Mouse (Mus musculus) heart, postnatal 36 days (tissue): Measurements from ENCODE around the gene Abcc6. TPM values are rescaled to one million over a fixed set of nuclear protein-coding genes. Genes with fewer than 3 reads are reported as not detected.

Experiments used
- DNase-seq, 2 experiments: peaks; one replicate each; pipeline ENCODE4 v3.0.0; 2021 to 2022
- intact Hi-C: fragments of 180-260 bp; cut with DNase I; formaldehyde crosslinking; loops from one replicate; pipeline ENCODE4 v1.15.1; 2025
- total RNA-seq, 2 experiments: library from RNA; stranded (reverse); gene quantifications; 2 replicates each; pipeline ENCODE4 v1.2.3; 2021

Abcc6 gene
- total RNA-seq: not detected

DNA sequence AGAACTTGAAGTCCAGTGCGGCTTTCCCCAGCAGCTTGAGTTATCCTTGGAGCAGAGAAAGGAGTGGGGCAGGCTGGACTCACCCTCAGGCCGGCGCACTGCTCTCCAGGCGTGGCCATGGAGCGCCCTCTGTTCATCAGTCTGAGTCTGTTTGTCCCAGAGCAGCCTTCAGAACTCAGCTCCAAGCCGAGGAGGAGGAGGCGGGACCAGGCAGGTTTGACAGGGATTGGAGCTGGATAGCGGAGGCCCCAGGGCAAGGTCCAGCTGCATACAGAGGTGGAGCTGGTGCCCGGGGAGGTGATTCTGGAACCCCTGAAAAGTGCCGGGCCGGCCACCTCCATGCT is at the start of gene Abcc6:
TSS of gene Abcc6 (minus strand) at position 158 of the 344 bp plus-strand sequence.
- DNase-seq: no peak
- intact Hi-C loops: loop anchor here (10.0 kb wide), 1 partner anchor 1725 kb away; the partner anchor contains the start of gene Clec11a

DNA sequence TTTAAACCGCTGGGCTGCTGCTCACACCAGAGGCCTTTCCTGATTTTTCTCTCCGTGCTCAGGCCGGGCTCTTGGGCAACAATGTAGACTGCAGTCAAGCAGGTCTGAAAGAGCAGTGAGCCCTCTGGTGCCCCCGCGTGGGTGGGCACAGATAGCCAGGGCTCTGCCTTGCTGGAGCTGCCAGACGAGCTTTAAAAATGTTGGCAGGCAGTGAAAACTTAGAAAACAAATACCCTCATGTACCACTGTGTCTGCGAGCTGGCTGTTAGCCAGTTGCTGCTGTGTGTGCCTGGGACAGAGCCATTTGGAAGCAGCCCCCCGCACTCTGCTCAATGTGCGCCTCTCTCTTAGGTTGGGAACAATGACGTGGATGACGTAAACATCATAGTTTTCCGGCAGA is 47.6 kb upstream of the Abcc6 start:
- intact Hi-C loops: no loop called here
- DNase-seq: no peak

DNA sequence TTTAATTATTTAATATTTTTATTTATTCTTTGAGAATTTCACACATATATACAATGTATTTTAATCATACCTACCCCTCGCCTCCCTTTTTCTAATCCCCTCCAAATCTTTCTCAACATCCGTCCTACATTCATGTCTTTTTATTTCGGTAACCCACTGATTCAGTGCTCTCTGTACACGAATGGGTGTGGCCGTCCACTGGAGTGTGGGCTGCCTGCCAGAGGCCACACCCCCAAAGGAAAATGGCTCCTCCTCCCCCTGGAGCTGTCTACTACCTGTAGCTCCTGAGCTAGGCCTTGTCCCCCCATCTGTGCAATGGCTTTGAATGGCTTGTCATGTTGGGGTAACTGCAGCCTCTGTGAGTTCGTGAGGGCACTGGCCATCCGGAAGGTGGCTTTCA is 46.7 kb upstream of the Abcc6 start:
- intact Hi-C loops: no loop called here

DNA sequence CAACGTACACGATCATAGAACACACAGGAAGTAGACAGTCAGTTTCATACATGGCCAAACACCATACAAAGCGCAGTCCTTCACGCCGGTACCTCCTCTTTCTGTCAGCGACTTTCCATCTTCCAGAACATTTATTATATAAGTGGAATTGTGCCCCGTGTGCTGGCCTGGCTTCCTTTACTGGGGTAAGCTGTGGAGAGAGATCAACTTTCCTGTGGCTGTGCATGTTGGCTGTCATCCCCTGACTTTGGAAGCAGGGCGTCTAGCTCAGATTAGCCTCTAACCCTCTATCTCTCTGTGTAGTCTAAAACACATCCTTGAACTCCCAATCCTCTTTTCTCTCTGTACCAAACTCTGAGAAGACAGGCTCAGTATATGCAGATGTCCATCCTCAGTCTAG is 38.7 kb upstream of the Abcc6 start:
- DNase-seq: no peak
- intact Hi-C loops: no loop called here

More for the DNA sequence above, 46.7 kb upstream of the Abcc6 start:
- DNase-seq: no peak

DNA sequence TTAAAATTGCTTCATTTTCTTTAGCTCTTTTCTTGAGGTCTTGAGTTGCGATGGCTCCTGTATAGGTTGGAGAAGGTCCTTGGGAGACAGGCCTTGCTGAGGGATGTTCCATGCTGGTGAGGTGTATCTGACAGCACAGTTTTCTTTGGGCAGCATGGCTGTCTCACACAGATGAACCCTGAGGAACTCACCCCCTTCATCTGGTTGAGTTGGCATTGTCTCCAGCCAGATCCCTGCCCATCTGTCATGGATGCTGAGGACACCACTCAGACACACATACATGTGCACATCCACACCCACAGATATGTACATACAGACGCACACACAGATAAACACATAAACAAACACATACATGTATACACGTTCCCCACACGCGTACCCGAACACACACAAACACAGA is 33.2 kb upstream of the Abcc6 start:
- DNase-seq: no peak
- intact Hi-C loops: no loop called here

DNA sequence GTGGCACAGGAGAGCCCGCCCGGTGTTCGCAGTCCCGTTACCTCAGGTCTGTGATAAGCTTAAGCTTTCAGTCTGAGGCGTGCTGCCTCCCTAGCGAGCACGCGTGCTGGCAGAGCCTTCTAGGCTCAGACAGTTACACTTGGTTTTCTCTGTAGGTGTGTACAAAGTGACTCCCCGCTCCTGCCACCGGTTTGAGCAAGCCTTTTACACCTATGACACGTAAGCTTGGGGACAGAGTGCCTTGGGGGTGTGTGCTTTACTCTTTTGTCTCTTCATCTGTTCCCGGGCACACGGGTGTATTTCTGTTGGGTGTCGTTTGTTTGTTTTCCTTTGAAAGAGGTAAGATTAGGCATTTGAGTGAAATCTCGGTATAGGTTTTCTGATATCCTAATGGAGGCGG is 31.5 kb upstream of the Abcc6 start:
- DNase-seq: no peak
- intact Hi-C loops: no loop called here

DNA sequence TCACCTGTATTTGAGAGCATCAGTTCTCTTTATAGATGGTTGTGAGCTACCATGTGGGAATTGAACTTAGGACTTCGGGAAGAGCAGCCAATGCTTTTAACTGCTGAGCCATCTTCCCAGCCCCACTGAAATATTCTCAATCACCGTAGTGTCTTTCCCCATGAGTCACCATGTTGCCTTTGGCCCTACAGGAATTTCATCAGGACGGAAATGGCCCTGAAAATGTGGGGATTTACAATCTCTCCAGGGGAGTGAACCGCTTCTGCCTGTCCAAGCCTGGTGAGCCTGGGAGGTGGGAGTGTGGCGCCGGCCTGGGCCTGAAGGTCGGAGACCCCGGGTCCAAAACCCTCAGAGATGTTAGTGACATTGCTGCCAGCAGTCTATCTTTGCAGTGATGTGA is 30.6 kb upstream of the Abcc6 start:
- no peak for DNase-seq
- intact Hi-C loops: no loop called here

DNA sequence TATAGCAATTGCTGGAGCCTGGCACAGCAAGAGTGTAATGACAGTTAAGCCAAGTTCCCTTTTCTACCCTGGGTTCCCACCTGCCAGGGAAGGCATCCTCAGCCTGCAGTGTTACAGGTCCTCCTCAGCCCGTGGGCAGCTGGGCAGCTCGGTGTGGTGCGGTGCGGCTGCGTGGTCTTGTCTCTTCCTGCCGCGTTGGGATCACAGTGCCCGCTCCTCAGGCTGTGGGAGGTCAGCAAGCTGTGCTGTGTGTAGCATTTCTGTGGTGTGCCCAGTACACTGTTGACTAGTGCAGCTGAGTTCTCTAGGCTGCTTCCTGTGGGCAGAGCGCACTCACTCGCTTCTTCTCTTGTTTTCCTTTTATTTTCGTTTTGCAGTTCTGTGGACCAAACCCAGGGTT is 28.8 kb upstream of the Abcc6 start:
- intact Hi-C loops: no loop called here
- DNase-seq: no peak

DNA sequence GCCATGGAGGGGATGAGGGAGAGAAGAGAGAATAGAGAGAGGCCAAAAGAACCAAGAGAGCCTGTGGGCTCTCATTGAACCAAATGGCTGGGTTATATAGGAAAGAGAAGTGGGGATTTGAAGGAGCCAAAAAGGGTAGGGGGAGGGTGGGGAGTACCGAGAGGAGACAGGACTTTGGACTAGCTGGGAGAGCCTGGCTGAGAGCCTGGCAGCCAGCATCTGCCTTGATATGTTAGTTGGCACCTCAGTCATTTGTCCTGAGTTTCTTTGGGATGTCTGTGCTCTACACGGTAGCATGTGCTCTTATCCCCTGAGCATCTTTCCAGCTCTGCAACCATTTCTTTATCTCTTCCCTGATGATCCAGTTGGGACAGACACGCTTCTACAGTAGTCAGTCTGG is 23.5 kb upstream of the Abcc6 start:
- intact Hi-C loops: no loop called here
- no peak for DNase-seq

DNA sequence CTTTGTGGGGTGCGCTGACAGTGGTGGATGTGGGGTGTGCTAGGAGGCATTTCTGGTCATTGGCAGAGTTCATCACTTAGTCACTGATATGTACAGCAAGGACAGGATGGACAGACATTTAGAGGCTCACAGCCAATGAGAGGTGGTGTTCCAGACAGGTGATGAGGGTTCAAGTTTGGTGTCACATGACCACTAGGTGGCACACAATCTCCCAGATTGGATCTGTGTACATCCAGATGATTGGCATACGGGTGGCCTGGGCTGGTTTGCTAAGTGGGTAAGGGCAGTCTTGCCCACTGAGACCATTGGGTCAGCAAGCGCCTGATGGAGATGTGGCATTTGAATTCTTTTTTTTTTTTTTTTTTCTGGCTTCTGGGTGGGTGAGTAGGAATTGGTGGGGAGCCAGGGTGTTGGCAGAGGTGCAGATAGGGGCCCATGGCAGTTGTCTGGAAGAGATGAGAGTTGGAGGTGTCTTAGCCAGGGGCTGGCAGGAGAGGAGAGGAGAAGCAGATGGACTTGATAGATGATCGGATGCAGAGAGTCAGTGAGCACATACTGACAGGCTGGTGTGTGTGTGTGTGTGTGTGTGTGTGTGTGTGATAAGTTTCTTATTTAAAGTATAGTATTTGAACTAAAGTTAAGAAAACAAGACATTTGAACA is 22.2 kb upstream of the Abcc6 start:
- intact Hi-C loops: no loop called here
- DNase-seq: no peak

DNA sequence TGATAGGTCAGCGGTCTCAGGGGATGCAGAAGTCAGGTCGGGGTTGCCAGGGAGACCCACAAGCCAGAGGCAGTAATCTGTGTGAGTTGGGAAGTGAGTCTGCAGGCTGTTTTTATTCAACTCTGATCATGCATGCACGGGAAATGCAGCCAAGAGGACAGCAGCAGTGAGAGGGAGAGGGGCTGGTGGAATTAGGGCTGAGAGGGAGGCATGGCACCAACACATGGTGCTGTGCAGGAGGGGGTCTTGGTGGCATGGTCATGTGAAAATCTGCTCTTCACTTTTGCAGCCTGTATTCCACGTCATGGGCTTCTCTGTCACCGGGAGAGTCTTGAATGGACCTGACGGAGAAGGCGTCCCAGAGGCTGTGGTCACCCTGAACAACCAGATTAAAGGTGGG is 19.9 kb upstream of the Abcc6 start:
- intact Hi-C loops: no loop called here

DNA sequence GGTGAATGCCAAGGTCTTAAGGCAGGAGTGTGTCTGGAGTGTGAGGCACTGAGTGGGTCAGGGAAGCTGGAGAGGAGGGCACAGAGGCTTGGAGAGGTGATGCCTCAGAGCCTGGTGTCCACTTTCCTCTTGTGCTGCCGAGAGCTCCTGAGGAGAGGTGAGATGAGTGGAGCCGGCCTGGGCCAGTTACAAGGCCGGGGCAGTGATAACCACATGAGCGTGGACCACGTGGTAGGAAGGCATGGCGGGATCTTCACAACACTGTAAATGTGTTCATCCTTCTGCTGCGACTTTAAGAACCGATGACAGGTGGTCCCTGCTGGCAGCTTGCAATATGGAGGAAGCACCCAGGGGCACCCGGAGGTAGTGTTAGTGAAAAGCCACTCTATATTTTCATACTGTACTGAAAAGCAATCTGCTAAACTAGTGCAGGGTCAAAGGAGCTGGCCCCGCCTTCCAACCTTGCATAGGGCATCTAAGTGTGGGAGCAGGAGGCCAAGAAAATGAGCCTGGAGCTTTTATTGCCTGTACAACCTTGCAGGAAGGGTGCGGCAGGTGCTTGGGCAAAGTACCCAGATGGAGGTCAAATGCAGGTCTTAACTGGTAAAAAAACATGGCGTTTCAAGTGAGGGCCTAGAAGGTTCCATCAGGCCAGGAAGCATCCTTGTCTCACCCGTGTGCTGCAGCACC is 17.9 kb upstream of the Abcc6 start:
- intact Hi-C loops: no loop called here
- no peak for DNase-seq

More for the DNA sequence above, 19.9 kb upstream of the Abcc6 start:
- no peak for DNase-seq

DNA sequence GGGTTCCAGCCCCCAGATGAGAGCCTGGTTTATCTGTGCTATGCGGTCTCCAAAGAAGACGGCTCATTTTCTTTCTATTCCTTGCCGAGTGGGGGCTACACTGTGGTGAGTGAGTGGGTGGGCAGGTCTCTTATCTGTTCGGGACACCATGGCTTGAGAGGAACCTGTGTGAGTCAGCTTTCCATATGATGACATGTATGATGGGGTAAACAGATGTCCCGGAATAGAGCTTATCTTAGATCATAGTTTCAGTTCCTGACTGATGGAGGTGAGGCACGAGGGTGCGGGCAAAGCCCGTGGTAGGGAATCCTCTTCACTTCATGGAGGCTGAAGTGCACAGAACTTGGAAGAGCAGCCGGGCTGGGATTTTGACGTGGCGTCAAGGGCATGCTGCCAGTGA is 15.8 kb upstream of the Abcc6 start:
- no peak for DNase-seq
- intact Hi-C loops: no loop called here

DNA sequence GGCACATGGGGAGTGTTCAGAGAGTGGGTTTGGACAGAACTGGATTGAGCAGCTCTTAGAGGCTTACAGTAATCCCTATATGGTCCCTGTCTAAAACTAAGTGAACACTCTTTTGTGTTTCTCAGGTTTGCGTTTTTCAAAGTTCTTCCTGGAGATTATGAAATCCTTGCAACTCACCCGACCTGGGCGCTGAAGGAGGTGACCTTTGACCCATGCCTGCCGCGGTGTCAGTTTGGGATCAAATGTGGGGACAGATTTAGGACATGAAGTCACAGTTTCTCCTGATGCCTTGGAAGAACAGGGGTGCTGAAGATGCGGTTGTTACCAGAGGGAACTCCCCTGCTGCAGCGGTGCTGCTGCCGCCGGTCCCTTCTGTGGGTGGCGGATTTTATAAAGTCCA is 14.0 kb upstream of the Abcc6 start:
- intact Hi-C loops: no loop called here
- no peak for DNase-seq

DNA sequence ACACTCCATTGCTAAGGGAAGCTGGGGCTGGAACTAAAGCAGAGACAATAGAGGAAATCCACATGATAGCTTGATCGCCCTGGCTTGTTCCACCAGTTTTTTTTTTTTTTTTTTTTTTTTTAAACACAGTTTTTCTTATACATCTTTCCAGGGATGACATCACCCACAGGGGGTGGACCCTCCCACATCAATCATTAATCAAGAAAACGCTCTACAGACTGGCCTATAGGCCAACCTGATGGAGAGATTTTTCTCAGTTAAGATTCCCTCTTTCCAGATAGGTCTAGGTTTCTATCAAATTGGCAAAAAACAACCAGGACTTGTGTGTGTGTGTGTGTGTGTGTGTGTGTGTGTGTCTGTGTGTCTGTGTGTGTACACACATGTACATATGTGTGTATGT is 9.8 kb upstream of the Abcc6 start:
- DNase-seq: no peak
- intact Hi-C loops: loop anchor here (10.0 kb wide), 1 partner anchor 1735 kb away; the partner anchor contains the start of gene Clec11a

DNA sequence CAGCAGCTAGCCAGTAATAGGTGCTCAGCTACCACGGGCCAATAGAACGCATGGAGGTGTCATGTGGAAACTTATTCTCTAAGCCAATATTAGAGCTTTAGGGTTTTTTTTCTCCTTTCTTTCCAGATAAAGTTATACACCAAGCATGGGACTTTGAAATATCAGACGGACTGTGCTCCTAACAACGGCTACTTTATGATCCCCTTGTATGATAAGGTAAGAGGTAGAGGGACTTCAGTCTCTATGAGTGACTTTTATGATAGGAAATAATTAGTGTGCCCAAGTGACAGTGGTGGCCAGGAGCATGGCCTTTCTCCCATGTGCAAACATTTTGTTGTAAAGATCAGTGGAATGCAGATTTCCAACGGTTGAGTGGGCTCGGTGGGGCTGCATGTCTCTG is 7.3 kb upstream of the Abcc6 start:
- intact Hi-C loops: loop anchor here (10.0 kb wide), 1 partner anchor 1733 kb away; the partner anchor contains the start of gene Clec11a
- DNase-seq: no peak

DNA sequence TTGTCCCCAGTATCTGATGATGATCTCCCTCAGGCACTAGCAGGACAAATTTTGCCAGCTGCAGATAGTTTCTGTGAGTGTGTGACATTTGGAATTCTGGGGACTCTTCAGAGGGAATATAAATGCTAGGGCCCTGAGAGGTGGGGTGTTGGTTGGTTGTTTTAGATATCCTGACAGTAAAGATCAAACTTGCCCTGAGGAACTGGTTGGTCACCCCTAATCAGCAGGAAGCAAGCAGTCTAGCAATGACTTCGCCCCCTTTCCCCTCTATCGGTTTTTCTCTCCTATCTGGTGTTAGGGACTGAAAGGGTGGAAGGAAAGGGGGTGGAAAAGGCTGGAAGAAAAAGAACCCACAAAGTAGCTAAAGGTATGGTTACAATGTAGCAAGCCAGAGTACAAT is 5.4 kb upstream of the Abcc6 start:
- intact Hi-C loops: loop anchor here (10.0 kb wide), 1 partner anchor 1731 kb away; the partner anchor contains the start of gene Clec11a
- DNase-seq: no peak

DNA sequence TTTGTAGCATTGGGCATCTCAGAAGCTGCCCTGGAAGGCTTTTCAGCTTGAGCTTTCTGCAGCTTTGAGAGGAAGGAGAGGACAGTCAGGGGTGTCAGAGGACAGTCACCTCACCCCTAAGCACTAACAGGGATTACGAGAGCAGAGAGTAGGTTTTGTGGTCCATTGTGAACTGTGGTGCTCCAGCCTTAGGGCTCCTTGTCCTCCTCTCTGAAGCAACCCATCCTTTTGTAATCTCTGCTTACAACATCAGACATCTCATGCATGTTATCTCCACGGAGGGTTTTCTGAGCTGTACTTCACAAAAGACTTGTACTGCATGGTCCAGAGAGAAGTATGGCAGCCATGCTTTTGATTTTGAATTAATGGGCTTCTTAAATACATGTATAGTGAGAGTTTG is 4.9 kb upstream of the Abcc6 start:
- DNase-seq: no peak
- intact Hi-C loops: loop anchor here (10.0 kb wide), 1 partner anchor 1730 kb away; the partner anchor contains the start of gene Clec11a

DNA sequence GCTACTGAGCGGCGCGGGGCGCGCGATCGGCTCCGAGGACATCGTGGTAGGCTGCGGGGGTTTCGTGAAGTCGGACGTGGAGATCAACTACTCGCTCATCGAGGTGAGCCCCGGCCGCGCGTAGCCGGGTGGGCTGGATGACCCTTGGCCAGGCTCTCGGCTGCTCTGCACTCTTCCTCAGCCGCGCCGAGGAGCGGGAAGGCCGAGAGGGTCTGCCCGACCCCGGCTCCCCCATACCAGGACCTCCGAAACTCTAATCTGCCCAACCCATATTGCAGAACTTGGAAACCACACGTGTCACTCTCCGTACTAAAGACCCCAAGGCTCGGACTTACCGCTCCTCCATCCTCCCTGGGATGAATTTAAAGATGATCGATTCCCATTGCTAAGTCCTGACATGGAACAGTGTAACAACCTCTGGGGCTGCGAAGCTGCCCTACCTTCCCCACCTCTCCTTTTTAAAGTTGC is 3.8 kb upstream of the Abcc6 start:
- intact Hi-C loops: loop anchor here (10.0 kb wide), 1 partner anchor 1729 kb away; the partner anchor contains the start of gene Clec11a

DNA sequence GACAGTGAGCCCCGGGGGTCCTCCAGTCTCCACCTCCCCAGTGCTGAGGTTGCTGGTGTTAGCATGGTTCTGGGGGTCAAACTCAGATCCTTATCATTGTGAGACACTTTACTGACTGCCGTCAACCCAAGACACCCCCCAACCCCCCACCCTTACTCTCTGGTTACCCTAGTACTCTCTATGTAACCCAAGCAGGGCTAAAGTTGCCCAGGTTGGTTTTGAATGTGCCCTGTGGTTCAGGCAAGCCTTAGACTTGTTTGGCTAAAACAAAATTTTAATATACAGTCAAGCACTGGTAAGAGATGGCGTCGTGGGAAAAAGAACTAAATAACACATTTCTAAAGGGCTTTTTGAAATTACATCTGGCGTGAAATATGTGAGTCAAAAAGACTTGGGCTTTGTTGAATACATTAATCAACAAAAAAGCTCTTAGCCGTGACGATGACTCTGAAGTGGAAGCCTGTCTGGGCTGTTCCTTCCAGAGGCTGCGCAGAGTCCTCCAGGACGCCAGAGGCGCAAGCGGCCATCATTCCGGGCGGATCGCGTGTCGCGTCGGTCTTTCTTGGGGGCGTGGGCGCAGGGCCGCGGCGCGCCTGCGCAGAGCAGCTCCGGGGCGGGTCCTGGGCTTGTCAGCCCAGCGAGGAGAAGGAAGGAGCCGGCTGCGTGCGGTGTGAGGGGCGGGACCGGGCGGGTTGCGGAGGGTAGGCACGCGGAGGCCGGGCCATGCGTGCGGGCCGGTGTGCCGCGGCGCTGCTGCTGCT is 3.2 kb upstream of the Abcc6 start, which contains the start of gene Nomo1:
TSS of gene Nomo1 (plus strand) at position 590 of the 761 bp plus-strand sequence.
- intact Hi-C loops: loop anchor here (10.0 kb wide), 1 partner anchor 1728 kb away; the partner anchor contains the start of gene Clec11a
- DNase-seq: peak; percentile 97 to 99

More for the DNA sequence above, 3.8 kb upstream of the Abcc6 start:
- DNase-seq: no peak

DNA sequence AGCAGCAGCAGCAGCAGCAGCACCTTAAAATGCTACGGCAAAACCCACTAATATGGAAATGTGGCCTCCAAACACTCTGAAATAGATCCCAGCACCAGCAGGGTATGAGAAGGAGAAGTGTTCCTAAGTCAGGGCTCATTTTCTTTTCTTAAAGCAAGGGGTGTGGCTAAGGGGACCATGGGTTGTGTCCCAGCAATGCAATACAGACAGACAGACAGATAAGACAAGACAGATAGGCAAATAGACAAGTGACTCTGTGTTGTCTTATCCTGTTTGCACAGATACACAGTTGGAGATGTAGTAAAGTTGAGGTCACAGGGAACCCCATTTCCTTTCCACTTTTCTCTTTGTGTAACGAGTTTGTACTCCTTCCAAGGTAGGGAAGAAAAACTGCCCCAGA is 973 bp upstream of the Abcc6 start:
- intact Hi-C loops: loop anchor here (10.0 kb wide), 1 partner anchor 1726 kb away; the partner anchor contains the start of gene Clec11a

More for the DNA sequence above, 973 bp upstream of the Abcc6 start:
- no peak for DNase-seq
